8 mouse cellular contexts compared by ENCODE assay signal in genomic region chr7:4657521-4658127, GRCm38 (mm10). TPM values are rescaled to one million over a fixed set of nuclear protein-coding genes. Genes with fewer than 3 reads are reported as not detected.
DNase-seq lines count a peak whose midpoint lies in the region; ATAC-seq and TF ChIP-seq lines count a peak whose summit lies in the region.

No protein-coding gene starts in this region.

- peaks cover 22% of the 10 kb centered on the region; the same call in 1 of the 2 replicates for H3K36me3 ChIP-seq in heart, embryonic 12.5 days
- H3K36me3 ChIP-seq in MEL (ENCODE audit: control insufficient read depth in 1 of 2, insufficient read depth in 2 of 2, low read length in 2 of 2), result peaks cover 2 to 44% of the 10 kb centered on the region in 2 experiments; a peak in 2 of 4 replicates
- peaks cover 8% of the 10 kb centered on the region for H3K36me3 ChIP-seq in forebrain, embryonic 13.5 days (ENCODE audit: poor library complexity, severe bottlenecking)
- peaks cover 28% of the 10 kb centered on the region for H3K36me3 ChIP-seq in midbrain, embryonic 10.5 days

- no peak for TF ChIP-seq RAD21 in MEL (IDR thresholded peaks at IDR 0.05; ENCODE audit: low read depth, low read length)

- H3K27ac ChIP-seq in heart, embryonic 12.5 days (ENCODE audit: poor library complexity, severe bottlenecking), result peak overlapping the region; percentile 86; the same call in 1 of the 2 replicates
- peak overlapping the region; percentile 75 for H3K27ac ChIP-seq in MEL (ENCODE audit: control insufficient read depth, low read depth, low read length)
- no peak overlapping the region; the same call in 1 of the 2 replicates for H3K27ac ChIP-seq in forebrain, embryonic 13.5 days
- H3K27ac ChIP-seq in midbrain, embryonic 10.5 days (replicated peaks), result peak overlapping the region; percentile 95

- H3K4me1 ChIP-seq in heart, embryonic 12.5 days (replicated peaks), result peaks cover 51% of the 10 kb centered on the region
- H3K4me1 ChIP-seq in MEL (ENCODE audit: control insufficient read depth in 1 of 2, insufficient read depth in 2 of 2, low read length in 2 of 2), result peaks cover 27 to 30% of the 10 kb centered on the region in 2 experiments
- peaks cover 53% of the 10 kb centered on the region for H3K4me1 ChIP-seq in forebrain, embryonic 13.5 days
- peaks cover 39% of the 10 kb centered on the region for H3K4me1 ChIP-seq in midbrain, embryonic 10.5 days

- DNase-seq in heart, postnatal 4 days, result no peak
- DNase-seq in MEL (ENCODE audit: low read depth, low spot score), result no peak
- DNase-seq in kidney, postnatal 14 days, result peak; percentile 28
- no peak for DNase-seq in midbrain, embryonic 10.5 days (ENCODE audit: low spot score)
- DNase-seq in gastrocnemius, postnatal 25 days, result no peak

- TF ChIP-seq EP300 in MEL (IDR thresholded peaks at IDR 0.05; ENCODE audit: low read depth in 1 of 2, low read length in 2 of 2), result no peak

- ATAC-seq in heart, embryonic 12.5 days (ENCODE audit: insufficient number of reproducible peaks, low FRiP score), result no peak
- ATAC-seq in forebrain, embryonic 13.5 days, result no peak
- ATAC-seq in inflammation-experienced regulatory T-cells, adult 6 months, result no peak

- TF ChIP-seq CTCF in MEL (IDR thresholded peaks at IDR 0.05 in 2 of 3, conservative IDR thresholded peaks at IDR 0.05 in 1 of 3; ENCODE audit: control insufficient read depth in 1 of 3, insufficient read depth in 1 of 3, low read depth in 2 of 3, low read length in 3 of 3, poor library complexity in 1 of 3, severe bottlenecking in 1 of 3), result no peak

- peak overlapping the region; percentile 95 for H3K4me2 ChIP-seq in heart, embryonic 12.5 days
- peak overlapping the region; percentile 98 for H3K4me2 ChIP-seq in forebrain, embryonic 13.5 days

- peak overlapping the region; percentile 71 for H3K4me3 ChIP-seq in heart, embryonic 12.5 days
- peak overlapping the region; percentile 79 to 85 for H3K4me3 ChIP-seq in MEL (ENCODE audit: control insufficient read depth in 1 of 2, insufficient read depth in 1 of 2, low read depth in 2 of 2, low read length in 2 of 2)
- H3K4me3 ChIP-seq in forebrain, embryonic 13.5 days, result peak overlapping the region; percentile 88
- peak overlapping the region; percentile 91 for H3K4me3 ChIP-seq in midbrain, embryonic 10.5 days

- 39% methylated on average over 9 of the region's 9 CpGs for WGBS in heart, embryonic 12.5 days
- WGBS in forebrain, embryonic 13.5 days, result 59% methylated on average over 9 of the region's 9 CpGs
- WGBS in midbrain, embryonic 10.5 days, result 55% methylated on average over 9 of the region's 9 CpGs

- TF ChIP-seq POLR2A in MEL (IDR thresholded peaks at IDR 0.05; ENCODE audit: control insufficient read depth in 1 of 2, insufficient read depth in 1 of 2, low read depth in 1 of 2, low read length in 2 of 2, poor library complexity in 1 of 2), result no peak

- H3K9me3 ChIP-seq in heart, embryonic 12.5 days (replicated peaks), result no peaks in the 10 kb centered on the region
- no peaks in the 10 kb centered on the region for H3K9me3 ChIP-seq in MEL (replicated peaks; ENCODE audit: insufficient read depth, low read length)
- no peaks in the 10 kb centered on the region for H3K9me3 ChIP-seq in forebrain, embryonic 13.5 days (replicated peaks)
- H3K9me3 ChIP-seq in midbrain, embryonic 10.5 days (replicated peaks), result no peaks in the 10 kb centered on the region

- H3K79me2 ChIP-seq in MEL (ENCODE audit: control insufficient read depth, insufficient read depth, low read length, poor library complexity), result peaks cover 55% of the 10 kb centered on the region

- H3K27me3 ChIP-seq in heart, embryonic 12.5 days (replicated peaks), result no peaks in the 10 kb centered on the region
- no peaks in the 10 kb centered on the region for H3K27me3 ChIP-seq in MEL (ENCODE audit: control insufficient read depth in 1 of 2, insufficient read depth in 2 of 2, low read length in 2 of 2)
- H3K27me3 ChIP-seq in forebrain, embryonic 13.5 days, result no peaks in the 10 kb centered on the region
- no peaks in the 10 kb centered on the region for H3K27me3 ChIP-seq in midbrain, embryonic 10.5 days (ENCODE audit: low read depth, poor library complexity, severe bottlenecking)

- H3K9ac ChIP-seq in heart, embryonic 12.5 days, result peak overlapping the region; percentile 91
- H3K9ac ChIP-seq in MEL (ENCODE audit: control insufficient read depth, low read depth, low read length, poor library complexity, severe bottlenecking), result peak overlapping the region; percentile 86
- H3K9ac ChIP-seq in forebrain, embryonic 13.5 days, result peak overlapping the region; percentile 95

TF ChIP-seq in MEL, 35 proteins besides CTCF, POLR2A, EP300 and RAD21:
- TF ChIP-seq SMC3 (IDR thresholded peaks at IDR 0.05; ENCODE audit: low read depth, low read length), result no peak
- no peak for TF ChIP-seq RCOR1 (IDR thresholded peaks at IDR 0.05; ENCODE audit: low read depth, low read length)

RNA-seq across cellular contexts. Expression of gene Ppp6r1, which starts 1.2 kb away (rescaled TPM):
- polyA plus RNA-seq in heart, embryonic 12.5 days (2016; fragmentation: Nextera tagmentation; extraction: Ambion mirVana), result 9.8 and 10.2 TPM in 2 replicates
- 10 to 100 TPM; 79.1 to 81.3 TPM for total RNA-seq in heart, postnatal 4 days (2021)
- 89.5 and 93.1 TPM in 2 replicates for total RNA-seq in MEL (2012; rRNA removed)
- 100 to 1,000 TPM in 1 of 2 experiments, not detected in 1; 167 TPM for polyA plus RNA-seq in MEL (2012; ENCODE audit: insufficient read depth in 1 of 2, insufficient read length in 2 of 2, low read depth in 1 of 2, low replicate concordance in 2 of 2, missing spikeins in 1 of 2)
- 7.8 and 8.1 TPM in 2 replicates for polyA plus RNA-seq in forebrain, embryonic 13.5 days (2015; fragmentation: Nextera tagmentation; extraction: Ambion mirVana)
- polyA plus RNA-seq in midbrain, embryonic 10.5 days (2016; fragmentation: Nextera tagmentation; extraction: Ambion mirVana), result 9.2 and 9.8 TPM in 2 replicates
- polyA plus RNA-seq in inflammation-experienced regulatory T-cells, adult 6 months (2017; shearing (Covaris generic)), result 10 to 100 TPM in 1 of 3 experiments, 1 to 10 TPM in 2; 7.7 to 13.6 (median 9.7) TPM
- 10 to 100 TPM; 41.8 to 46.2 TPM for total RNA-seq in gastrocnemius, postnatal 25 days (2021)

RNA-seq across cellular contexts. Expression of gene Tmem86b, which starts 26.4 kb away (rescaled TPM):
- 3.2 and 3.7 TPM in 2 replicates for polyA plus RNA-seq in heart, embryonic 12.5 days (2016; fragmentation: Nextera tagmentation; extraction: Ambion mirVana)
- total RNA-seq in heart, postnatal 4 days (2021), result 1 to 10 TPM; 6.6 to 8.5 TPM
- 9.4 and 10.2 TPM in 2 replicates for total RNA-seq in MEL (2012; rRNA removed)
- 10 to 100 TPM in 1 of 2 experiments, not detected in 1; 31.6 TPM for polyA plus RNA-seq in MEL (2012; ENCODE audit: insufficient read depth in 1 of 2, insufficient read length in 2 of 2, low read depth in 1 of 2, low replicate concordance in 2 of 2, missing spikeins in 1 of 2)
- 2.9 and 3.3 TPM in 2 replicates for polyA plus RNA-seq in forebrain, embryonic 13.5 days (2015; fragmentation: Nextera tagmentation; extraction: Ambion mirVana)
- 1.8 and 2.8 TPM in 2 replicates for polyA plus RNA-seq in midbrain, embryonic 10.5 days (2016; fragmentation: Nextera tagmentation; extraction: Ambion mirVana)
- 1 to 10 TPM; 3.1 to 4.1 (median 4.0) TPM for polyA plus RNA-seq in inflammation-experienced regulatory T-cells, adult 6 months (2017; shearing (Covaris generic))
- total RNA-seq in gastrocnemius, postnatal 25 days (2021), result 1 to 10 TPM; 2.4 to 3.0 TPM

RNA-seq across cellular contexts. Expression of gene Hspbp1, which starts 27.2 kb away (rescaled TPM):
- 78.2 and 84.7 TPM in 2 replicates for polyA plus RNA-seq in heart, embryonic 12.5 days (2016; fragmentation: Nextera tagmentation; extraction: Ambion mirVana)
- total RNA-seq in heart, postnatal 4 days (2021), result 10 to 100 TPM; 51.5 to 54.7 TPM
- 101 and 111 TPM in 2 replicates for total RNA-seq in MEL (2012; rRNA removed)
- polyA plus RNA-seq in MEL (2012; ENCODE audit: insufficient read depth in 1 of 2, insufficient read length in 2 of 2, low read depth in 1 of 2, low replicate concordance in 2 of 2, missing spikeins in 1 of 2), result 100 to 1,000 TPM in 1 of 2 experiments, not detected in 1; 101 TPM
- 117 and 125 TPM in 2 replicates for polyA plus RNA-seq in forebrain, embryonic 13.5 days (2015; fragmentation: Nextera tagmentation; extraction: Ambion mirVana)
- polyA plus RNA-seq in midbrain, embryonic 10.5 days (2016; fragmentation: Nextera tagmentation; extraction: Ambion mirVana), result 132 and 142 TPM in 2 replicates
- polyA plus RNA-seq in inflammation-experienced regulatory T-cells, adult 6 months (2017; shearing (Covaris generic)), result 10 to 100 TPM; 41.5 to 52.0 (median 46.5) TPM
- 10 to 100 TPM; 21.8 to 23.1 TPM for total RNA-seq in gastrocnemius, postnatal 25 days (2021)

RNA-seq across cellular contexts. Expression of gene Brsk1, which starts 32.8 kb away (rescaled TPM):
- 1.0 and 1.7 TPM in 2 replicates for polyA plus RNA-seq in heart, embryonic 12.5 days (2016; fragmentation: Nextera tagmentation; extraction: Ambion mirVana)
- total RNA-seq in heart, postnatal 4 days (2021), result 1 to 10 TPM; 4.1 to 5.9 TPM
- not detected in 2 replicates for total RNA-seq in MEL (2012; rRNA removed)
- polyA plus RNA-seq in MEL (2012; ENCODE audit: insufficient read depth in 1 of 2, insufficient read length in 2 of 2, low read depth in 1 of 2, low replicate concordance in 2 of 2, missing spikeins in 1 of 2), result under 1 TPM in 1 of 2 experiments, not detected in 1; 0.06 TPM
- polyA plus RNA-seq in forebrain, embryonic 13.5 days (2015; fragmentation: Nextera tagmentation; extraction: Ambion mirVana), result 6.1 and 6.5 TPM in 2 replicates
- polyA plus RNA-seq in midbrain, embryonic 10.5 days (2016; fragmentation: Nextera tagmentation; extraction: Ambion mirVana), result 1.7 and 2.3 TPM in 2 replicates
- polyA plus RNA-seq in inflammation-experienced regulatory T-cells, adult 6 months (2017; shearing (Covaris generic)), result under 1 TPM in 1 of 3 experiments, not detected in 2; 0.62 TPM
- total RNA-seq in gastrocnemius, postnatal 25 days (2021), result 1 to 10 TPM; 1.4 to 1.7 TPM

RNA-seq across cellular contexts. Expression of gene Ptprh, which starts 53.8 kb away (rescaled TPM):
- not detected in 2 replicates for polyA plus RNA-seq in heart, embryonic 12.5 days (2016; fragmentation: Nextera tagmentation; extraction: Ambion mirVana)
- total RNA-seq in heart, postnatal 4 days (2021), result not detected
- total RNA-seq in MEL (2012; rRNA removed), result not detected in 2 replicates
- not detected for polyA plus RNA-seq in MEL (2012; ENCODE audit: insufficient read depth in 1 of 2, insufficient read length in 2 of 2, low read depth in 1 of 2, low replicate concordance in 2 of 2, missing spikeins in 1 of 2)
- 0.09 and 0.13 TPM in 2 replicates for polyA plus RNA-seq in forebrain, embryonic 13.5 days (2015; fragmentation: Nextera tagmentation; extraction: Ambion mirVana)
- polyA plus RNA-seq in midbrain, embryonic 10.5 days (2016; fragmentation: Nextera tagmentation; extraction: Ambion mirVana), result not detected in 2 replicates
- polyA plus RNA-seq in inflammation-experienced regulatory T-cells, adult 6 months (2017; shearing (Covaris generic)), result not detected
- not detected for total RNA-seq in gastrocnemius, postnatal 25 days (2021)
